29 mouse cellular contexts compared by ENCODE assay signal in genomic region chr4:119638656-119639055, GRCm38 (mm10). TPM values are rescaled to one million over a fixed set of nuclear protein-coding genes. Genes with fewer than 3 reads are reported as not detected.
A peak's percentile ranks its signal among the peaks of the same experiment; 100 is the strongest.
DNase-seq lines count a peak whose midpoint lies in the region; ATAC-seq and TF ChIP-seq lines count a peak whose summit lies in the region.
"Had no signal": no experiment of that assay in that cellular context is flagged by ENCODE, and none has a peak within 500 bp of the region (broad histone marks: within the 10 kb centered on the region; RNA-seq: fewer than 3 reads in every experiment).

No protein-coding gene starts in this region.

- H3K4me1 ChIP-seq in heart, embryonic 10.5 days = peaks cover 52% of the 10 kb centered on the region
- H3K4me1 ChIP-seq in heart, embryonic 12.5 days (replicated peaks) = peaks cover 43% of the 10 kb centered on the region
- H3K4me1 ChIP-seq in testis, adult 2 months (ENCODE audit: control insufficient read depth, insufficient read depth, low read length) = peaks cover 8% of the 10 kb centered on the region; the same call in 1 of the 2 replicates
- H3K4me1 ChIP-seq in intestine, postnatal 0 days (replicated peaks; ENCODE audit: control insufficient read depth, insufficient read depth, low read length) = peaks cover 5% of the 10 kb centered on the region; the same call in 1 of the 2 replicates
- H3K4me1 ChIP-seq: embryonic facial prominence, embryonic 12.5 days; embryonic facial prominence, embryonic 15.5 days had no signal

- H3K27me3 ChIP-seq in heart, embryonic 10.5 days (ENCODE audit: insufficient read depth, poor library complexity, severe bottlenecking) = no peaks in the 10 kb centered on the region
- no peaks in the 10 kb centered on the region for H3K27me3 ChIP-seq in heart, embryonic 12.5 days (replicated peaks)
- no peaks in the 10 kb centered on the region for H3K27me3 ChIP-seq in testis, adult 2 months (ENCODE audit: control insufficient read depth, insufficient read depth, low read length)
- no peaks in the 10 kb centered on the region for H3K27me3 ChIP-seq in intestine, postnatal 0 days (replicated peaks; ENCODE audit: control insufficient read depth, insufficient read depth, low read length)
- H3K27me3 ChIP-seq: CH12.LX; embryonic facial prominence, embryonic 12.5 days; embryonic facial prominence, embryonic 15.5 days; forebrain, embryonic 12.5 days; forebrain, embryonic 15.5 days; heart, embryonic 13.5 days; hindbrain, embryonic 13.5 days had no signal

- H3K27ac ChIP-seq in heart, embryonic 10.5 days = 0 out of 2 replicates have a peak overlapping the region, but pooled peaks have one; percentile 65
- no peak overlapping the region for H3K27ac ChIP-seq in heart, embryonic 12.5 days (ENCODE audit: poor library complexity, severe bottlenecking)
- H3K27ac ChIP-seq in testis, adult 2 months (ENCODE audit: control insufficient read depth, insufficient read depth, low read depth, low read length) = no peak overlapping the region
- no peak overlapping the region for H3K27ac ChIP-seq in intestine, postnatal 0 days (ENCODE audit: low read depth, low read length)
- H3K27ac ChIP-seq: embryonic facial prominence, embryonic 12.5 days; embryonic facial prominence, embryonic 15.5 days; forebrain, embryonic 12.5 days; forebrain, embryonic 15.5 days; heart, embryonic 13.5 days; hindbrain, embryonic 10.5 days; hindbrain, embryonic 13.5 days had no signal

- no peak overlapping the region for H3K9ac ChIP-seq in heart, embryonic 12.5 days
- H3K9ac ChIP-seq in intestine, postnatal 0 days (ENCODE audit: low read depth, low read length) = no peak overlapping the region
- H3K9ac ChIP-seq: embryonic facial prominence, embryonic 12.5 days; embryonic facial prominence, embryonic 15.5 days; forebrain, embryonic 12.5 days; forebrain, embryonic 15.5 days; heart, embryonic 13.5 days; hindbrain, embryonic 13.5 days had no signal

- peak; percentile 35 for DNase-seq in heart, embryonic 10.5 days (ENCODE audit: low spot score)
- DNase-seq in testis, postnatal 10 days (ENCODE audit: low spot score) = no peak
- no peak for DNase-seq in urinary bladder, postnatal 14 days (ENCODE audit: low spot score)
- DNase-seq: adrenal gland, postnatal 10 days; adrenal gland, postnatal 36 days; B cell, adult 2 months; cerebellum, adult 18-20 months; cerebellum, adult 9-10 months; cerebellum, postnatal 14 days; gastrocnemius, postnatal 25 days; heart, postnatal 14 days; kidney, adult 11 months had no signal

- TF ChIP-seq CTCF in testis, adult 2 months (IDR thresholded peaks at IDR 0.05; ENCODE audit: control insufficient read depth, insufficient read depth, insufficient replicate concordance, low read depth, low read length) = no peak
- no peak for TF ChIP-seq CTCF in intestine, postnatal 0 days (IDR thresholded peaks at IDR 0.05; ENCODE audit: low read depth)

- H3K9me3 ChIP-seq in heart, embryonic 10.5 days = no peaks in the 10 kb centered on the region
- H3K9me3 ChIP-seq in heart, embryonic 12.5 days (replicated peaks) = 0 out of 2 replicates have a peak, but pooled peaks cover 4% of the 10 kb centered on the region
- no peaks in the 10 kb centered on the region for H3K9me3 ChIP-seq in intestine, postnatal 0 days (ENCODE audit: control insufficient read depth)
- H3K9me3 ChIP-seq: forebrain, embryonic 12.5 days; forebrain, embryonic 15.5 days; hindbrain, embryonic 13.5 days had no signal

- no peak for TF ChIP-seq POLR2A in testis, adult 2 months (IDR thresholded peaks at IDR 0.05; ENCODE audit: control insufficient read depth, low read depth, low read length)

- H3K36me3 ChIP-seq in heart, embryonic 10.5 days = no peaks in the 10 kb centered on the region
- H3K36me3 ChIP-seq in heart, embryonic 12.5 days = peaks cover 3% of the 10 kb centered on the region; the same call in 1 of the 2 replicates
- H3K36me3 ChIP-seq in testis, adult 2 months (ENCODE audit: control insufficient read depth, insufficient read depth, low read length) = no peaks in the 10 kb centered on the region
- H3K36me3 ChIP-seq in intestine, postnatal 0 days (ENCODE audit: control insufficient read depth, insufficient read depth) = no peaks in the 10 kb centered on the region
- H3K36me3 ChIP-seq: embryonic facial prominence, embryonic 12.5 days; embryonic facial prominence, embryonic 15.5 days; forebrain, embryonic 12.5 days; forebrain, embryonic 15.5 days; hindbrain, embryonic 10.5 days; hindbrain, embryonic 13.5 days had no signal

- no peak for ATAC-seq in heart, embryonic 12.5 days (ENCODE audit: insufficient number of reproducible peaks, low FRiP score)
- no peak for ATAC-seq in intestine, postnatal 0 days
- ATAC-seq in erythroid progenitor cell, adult 5-6 weeks (replicated peaks; ENCODE audit: low FRiP score, poor library complexity, severe bottlenecking) = no peak
- ATAC-seq: forebrain, embryonic 15.5 days; hindbrain, embryonic 16.5 days had no signal

- WGBS in heart, embryonic 10.5 days = 60% methylated on average over 11 of the region's 11 CpGs
- WGBS in heart, embryonic 12.5 days = 60% methylated on average over 11 of the region's 11 CpGs
- 56% methylated on average over 11 of the region's 11 CpGs for WGBS in intestine, postnatal 0 days

- H3K4me2 ChIP-seq in heart, embryonic 12.5 days = no peak overlapping the region
- H3K4me2 ChIP-seq in intestine, postnatal 0 days (replicated peaks; ENCODE audit: low read depth) = peak overlapping the region; percentile 52
- H3K4me2 ChIP-seq: embryonic facial prominence, embryonic 12.5 days; embryonic facial prominence, embryonic 15.5 days; forebrain, embryonic 12.5 days; forebrain, embryonic 15.5 days; heart, embryonic 13.5 days; hindbrain, embryonic 13.5 days had no signal

- H3K4me3 ChIP-seq in heart, embryonic 10.5 days = no peak overlapping the region
- no peak overlapping the region for H3K4me3 ChIP-seq in heart, embryonic 12.5 days
- H3K4me3 ChIP-seq in testis, adult 2 months (ENCODE audit: control insufficient read depth, low read depth, low read length) = peak overlapping the region; percentile 28
- peak overlapping the region; percentile 13; the same call in 1 of the 2 replicates for H3K4me3 ChIP-seq in intestine, postnatal 0 days (ENCODE audit: low read depth, low read length)
- H3K4me3 ChIP-seq: embryonic facial prominence, embryonic 12.5 days; embryonic facial prominence, embryonic 15.5 days; forebrain, embryonic 12.5 days; forebrain, embryonic 15.5 days; heart, embryonic 13.5 days; hindbrain, embryonic 10.5 days; hindbrain, embryonic 13.5 days had no signal

RNA-seq across cellular contexts. Expression of gene Guca2a, which starts 1.2 kb away (rescaled TPM):
- polyA plus RNA-seq in heart, embryonic 10.5 days (2016; fragmentation: Nextera tagmentation; extraction: Ambion mirVana) = 0.26 TPM in 1 of 2 replicates, not detected in the other
- polyA plus RNA-seq in heart, embryonic 12.5 days (2016; fragmentation: Nextera tagmentation; extraction: Ambion mirVana) = not detected in 2 replicates
- polyA plus RNA-seq in testis, adult 2 months (2012; rRNA removed) = 0.78 and 1.3 TPM in 2 replicates
- polyA plus RNA-seq in intestine, postnatal 0 days (2015; fragmentation: Nextera tagmentation; extraction: Ambion mirVana) = 1,981 and 2,155 TPM in 2 replicates
- not detected in 2 replicates for total RNA-seq in erythroid progenitor cell, adult 5-6 weeks (2015; ENCODE audit: low replicate concordance)
- not detected in 2 replicates for total RNA-seq in erythroid progenitor cell, adult 5-6 weeks (2017; ENCODE audit: low replicate concordance)
- total RNA-seq: adrenal gland, adult 18-20 months; adrenal gland, postnatal 10 days; adrenal gland, postnatal 36 days; CH12.LX; gastrocnemius, adult 8-10 months; gastrocnemius, postnatal 25 days; heart, adult 8-10 months; heart, postnatal 14 days; MEL had no signal
- polyA plus RNA-seq: embryonic facial prominence, embryonic 12.5 days; embryonic facial prominence, embryonic 15.5 days; forebrain, embryonic 12.5 days; forebrain, embryonic 15.5 days; heart, embryonic 13.5 days; hindbrain, embryonic 10.5 days; hindbrain, embryonic 13.5 days; hindbrain, embryonic 16.5 days had no signal

RNA-seq across cellular contexts. Expression of gene Guca2b, which starts 20.1 kb away (rescaled TPM):
- polyA plus RNA-seq in heart, embryonic 10.5 days (2016; fragmentation: Nextera tagmentation; extraction: Ambion mirVana) = not detected in 2 replicates
- polyA plus RNA-seq in heart, embryonic 12.5 days (2016; fragmentation: Nextera tagmentation; extraction: Ambion mirVana) = not detected in 2 replicates
- 0.48 and 3.0 TPM in 2 replicates for polyA plus RNA-seq in testis, adult 2 months (2012; rRNA removed)
- 1,738 and 1,809 TPM in 2 replicates for polyA plus RNA-seq in intestine, postnatal 0 days (2015; fragmentation: Nextera tagmentation; extraction: Ambion mirVana)
- not detected in 2 replicates for total RNA-seq in erythroid progenitor cell, adult 5-6 weeks (2015; ENCODE audit: low replicate concordance)
- not detected in 2 replicates for total RNA-seq in erythroid progenitor cell, adult 5-6 weeks (2017; ENCODE audit: low replicate concordance)
- total RNA-seq: adrenal gland, postnatal 10 days; adrenal gland, postnatal 36 days; gastrocnemius, adult 8-10 months; gastrocnemius, postnatal 25 days; heart, postnatal 14 days; MEL had no signal
- polyA plus RNA-seq: embryonic facial prominence, embryonic 12.5 days; embryonic facial prominence, embryonic 15.5 days; forebrain, embryonic 12.5 days; forebrain, embryonic 15.5 days; heart, embryonic 13.5 days; hindbrain, embryonic 10.5 days; hindbrain, embryonic 13.5 days; hindbrain, embryonic 16.5 days had no signal

Comparison
In these comparisons a context has a peak if more than half of its experiments do, and no peak if none do; other contexts are left out.
1. H3K4me3 ChIP-seq: peak in testis, adult 2 months (single experiment) and intestine, postnatal 0 days (single experiment); none in heart, embryonic 10.5 days (single experiment) and heart, embryonic 12.5 days (single experiment).
2. RNA of gene Guca2a, which starts 1.2 kb away (polyA plus RNA-seq): 1,981 to 2,155 TPM in intestine, postnatal 0 days; 0.78 to 1.3 TPM in testis, adult 2 months, 0.26 TPM in heart, embryonic 10.5 days and not detected in heart, embryonic 12.5 days; every median in the first group is over 100 times any median in the second.
3. RNA of gene Guca2b, which starts 20.1 kb away (polyA plus RNA-seq): 1,738 to 1,809 TPM in intestine, postnatal 0 days; 0.48 to 3.0 TPM in testis, adult 2 months, not detected in heart, embryonic 10.5 days and not detected in heart, embryonic 12.5 days; every median in the first group is over 100 times any median in the second.